Mouse (Mus musculus): ENCODE data around the gene Prepl. TPM values are rescaled to one million over a fixed set of nuclear protein-coding genes. Genes with fewer than 3 reads are reported as not detected.

Prepl gene
- 16.3 and 16.7 TPM in 2 replicates for polyA plus RNA-seq (2012; ENCODE audit: insufficient read depth, insufficient read length, missing spikeins)

- Histone ChIP-seq H3K4me1 (ENCODE audit: control insufficient read depth, insufficient read depth, low read length) (peaks cover 4% of the 10 kb centered on the region), H3K4me3 (ENCODE audit: insufficient read depth, low read length) (peak within 1 kb of the TSS; percentile 75), H3K27ac (ENCODE audit: insufficient read depth, low read depth, low read length) (peak within 1 kb of the TSS; percentile 47)
- TF ChIP-seq CTCF (IDR thresholded peaks at IDR 0.05; ENCODE audit: low read depth, low read length), result no peak
- no peak for TF ChIP-seq POLR2A (IDR thresholded peaks at IDR 0.05; ENCODE audit: borderline replicate concordance, low read depth, low read length)
Observed at GRCm38 (mm10) chr17:85090120-85091099, at the start of gene Prepl, which contains the start of gene Camkmt. TSS of gene Prepl (minus strand) at chr17:85090241. TSS of gene Camkmt (plus strand) at chr17:85090552.

- TF ChIP-seq POLR2A (IDR thresholded peaks at IDR 0.05; ENCODE audit: borderline replicate concordance, low read depth, low read length) (no peak), CTCF (IDR thresholded peaks at IDR 0.05; ENCODE audit: low read depth, low read length) (no peak)
- H3K4me3 ChIP-seq (ENCODE audit: insufficient read depth, low read length), result no peak overlapping the region
- no peak overlapping the region for H3K27ac ChIP-seq (ENCODE audit: insufficient read depth, low read depth, low read length)
- H3K4me1 ChIP-seq (ENCODE audit: control insufficient read depth, insufficient read depth, low read length), result no peaks in the 10 kb centered on the region
Observed at GRCm38 (mm10) chr17:85138393-85138792, 48.4 kb upstream of the Prepl start.

- TF ChIP-seq CTCF (IDR thresholded peaks at IDR 0.05; ENCODE audit: low read depth, low read length) (no peak), POLR2A (IDR thresholded peaks at IDR 0.05; ENCODE audit: borderline replicate concordance, low read depth, low read length) (no peak)
- H3K4me1 ChIP-seq (ENCODE audit: control insufficient read depth, insufficient read depth, low read length), result no peaks in the 10 kb centered on the region
- no peak overlapping the region for H3K27ac ChIP-seq (ENCODE audit: insufficient read depth, low read depth, low read length)
- H3K4me3 ChIP-seq (ENCODE audit: insufficient read depth, low read length), result no peak overlapping the region
Observed at GRCm38 (mm10) chr17:85116643-85117042, 26.6 kb upstream of the Prepl start.

- TF ChIP-seq CTCF (IDR thresholded peaks at IDR 0.05; ENCODE audit: low read depth, low read length) (no peak), POLR2A (IDR thresholded peaks at IDR 0.05; ENCODE audit: borderline replicate concordance, low read depth, low read length) (no peak)
- Histone ChIP-seq H3K4me3 (ENCODE audit: insufficient read depth, low read length) (no peak overlapping the region), H3K4me1 (ENCODE audit: control insufficient read depth, insufficient read depth, low read length) (no peaks in the 10 kb centered on the region), H3K27ac (ENCODE audit: insufficient read depth, low read depth, low read length) (no peak overlapping the region)
Observed at GRCm38 (mm10) chr17:85113441-85113840, 23.4 kb upstream of the Prepl start.

GRCm38 (mm10) chr17:85110640-85111039, 20.6 kb upstream of the Prepl start:
- Histone ChIP-seq H3K4me3 (ENCODE audit: insufficient read depth, low read length) (no peak overlapping the region), H3K4me1 (ENCODE audit: control insufficient read depth, insufficient read depth, low read length) (no peaks in the 10 kb centered on the region), H3K27ac (ENCODE audit: insufficient read depth, low read depth, low read length) (no peak overlapping the region)
- TF ChIP-seq CTCF (IDR thresholded peaks at IDR 0.05; ENCODE audit: low read depth, low read length) (no peak), POLR2A (IDR thresholded peaks at IDR 0.05; ENCODE audit: borderline replicate concordance, low read depth, low read length) (no peak)

- no peak for TF ChIP-seq POLR2A (IDR thresholded peaks at IDR 0.05; ENCODE audit: borderline replicate concordance, low read depth, low read length)
- TF ChIP-seq CTCF (IDR thresholded peaks at IDR 0.05; ENCODE audit: low read depth, low read length), result no peak
- Histone ChIP-seq H3K4me1 (ENCODE audit: control insufficient read depth, insufficient read depth, low read length) (no peaks in the 10 kb centered on the region), H3K4me3 (ENCODE audit: insufficient read depth, low read length) (no peak overlapping the region), H3K27ac (ENCODE audit: insufficient read depth, low read depth, low read length) (no peak overlapping the region)
Observed at GRCm38 (mm10) chr17:85103310-85103709, 13.3 kb upstream of the Prepl start.

GRCm38 (mm10) chr17:85101751-85102150, 11.7 kb upstream of the Prepl start:
- H3K4me1 ChIP-seq (ENCODE audit: control insufficient read depth, insufficient read depth, low read length), result no peaks in the 10 kb centered on the region
- no peak overlapping the region for H3K4me3 ChIP-seq (ENCODE audit: insufficient read depth, low read length)
- H3K27ac ChIP-seq (ENCODE audit: insufficient read depth, low read depth, low read length), result no peak overlapping the region
- TF ChIP-seq CTCF (IDR thresholded peaks at IDR 0.05; ENCODE audit: low read depth, low read length) (no peak), POLR2A (IDR thresholded peaks at IDR 0.05; ENCODE audit: borderline replicate concordance, low read depth, low read length) (no peak)

- H3K4me1 ChIP-seq (ENCODE audit: control insufficient read depth, insufficient read depth, low read length), result no peaks in the 10 kb centered on the region
- no peak for TF ChIP-seq POLR2A (IDR thresholded peaks at IDR 0.05; ENCODE audit: borderline replicate concordance, low read depth, low read length)
- no peak for TF ChIP-seq CTCF (IDR thresholded peaks at IDR 0.05; ENCODE audit: low read depth, low read length)
- H3K27ac ChIP-seq (ENCODE audit: insufficient read depth, low read depth, low read length), result no peak overlapping the region
- no peak overlapping the region for H3K4me3 ChIP-seq (ENCODE audit: insufficient read depth, low read length)
Observed at GRCm38 (mm10) chr17:85100232-85100631, 10.2 kb upstream of the Prepl start.

GRCm38 (mm10) chr17:85098677-85099323, 8.8 kb upstream of the Prepl start:
- H3K4me3 ChIP-seq (ENCODE audit: insufficient read depth, low read length), result no peak overlapping the region
- no peak for TF ChIP-seq POLR2A (IDR thresholded peaks at IDR 0.05; ENCODE audit: borderline replicate concordance, low read depth, low read length)
- TF ChIP-seq CTCF (IDR thresholded peaks at IDR 0.05; ENCODE audit: low read depth, low read length), result no peak
- no peak overlapping the region for H3K27ac ChIP-seq (ENCODE audit: insufficient read depth, low read depth, low read length)
- no peaks in the 10 kb centered on the region for H3K4me1 ChIP-seq (ENCODE audit: control insufficient read depth, insufficient read depth, low read length)

GRCm38 (mm10) chr17:85096396-85096795, 6.4 kb upstream of the Prepl start:
- TF ChIP-seq POLR2A (IDR thresholded peaks at IDR 0.05; ENCODE audit: borderline replicate concordance, low read depth, low read length), result no peak
- TF ChIP-seq CTCF (IDR thresholded peaks at IDR 0.05; ENCODE audit: low read depth, low read length), result no peak
- H3K4me3 ChIP-seq (ENCODE audit: insufficient read depth, low read length), result no peak overlapping the region
- no peaks in the 10 kb centered on the region for H3K4me1 ChIP-seq (ENCODE audit: control insufficient read depth, insufficient read depth, low read length)
- no peak overlapping the region for H3K27ac ChIP-seq (ENCODE audit: insufficient read depth, low read depth, low read length)

Data from bone marrow macrophage, adult 2 months (primary cell).